Mouse (Mus musculus): ENCODE data around the gene Bhlhe23. TPM values are rescaled to one million over a fixed set of nuclear protein-coding genes. Genes with fewer than 3 reads are reported as not detected.

Gene Bhlhe23
- polyA plus RNA-seq (2016; fragmentation: Nextera tagmentation; extraction: Ambion mirVana): 1.3 and 3.2 TPM in 2 replicates

- Histone ChIP-seq H3K9ac (no peak within 1 kb of the TSS), H3K9me3 (no peaks in the 10 kb centered on the region), H3K36me3 (replicated peaks) (no peaks in the 10 kb centered on the region), H3K4me3 (replicated peaks) (peak within 1 kb of the TSS; percentile 28), H3K27ac (no peak within 1 kb of the TSS), H3K27me3 (peaks cover 94% of the 10 kb centered on the region), H3K4me2 (peak within 1 kb of the TSS; percentile 44), H3K4me1 (peaks cover 16% of the 10 kb centered on the region)
- under 1% methylated on average over 28 of the region's 28 CpGs for WGBS
- ATAC-seq (ENCODE audit: low FRiP score): no peak
These were observed at the start of gene Bhlhe23 for GRCm38 (mm10) chr2:180776793-180777192. Gene Bhlhe23, minus strand, starts transcription at chr2:180776900.

- Histone ChIP-seq H3K4me3 (replicated peaks) (no peak overlapping the region), H3K36me3 (replicated peaks) (no peaks in the 10 kb centered on the region), H3K27me3 (0 out of 2 replicates have a peak, but pooled peaks cover 4% of the 10 kb centered on the region), H3K9ac (no peak overlapping the region), H3K9me3 (no peaks in the 10 kb centered on the region), H3K27ac (0 out of 2 replicates have a peak overlapping the region, but pooled peaks have one; percentile 27), H3K4me2 (no peak overlapping the region), H3K4me1 (peaks cover 6% of the 10 kb centered on the region; the same call in 1 of the 2 replicates)
- no peak for ATAC-seq (ENCODE audit: low FRiP score)
- 35% methylated on average over 11 of the region's 11 CpGs for WGBS
These were observed 48.6 kb upstream of the Bhlhe23 start for GRCm38 (mm10) chr2:180825147-180825941.

DNA sequence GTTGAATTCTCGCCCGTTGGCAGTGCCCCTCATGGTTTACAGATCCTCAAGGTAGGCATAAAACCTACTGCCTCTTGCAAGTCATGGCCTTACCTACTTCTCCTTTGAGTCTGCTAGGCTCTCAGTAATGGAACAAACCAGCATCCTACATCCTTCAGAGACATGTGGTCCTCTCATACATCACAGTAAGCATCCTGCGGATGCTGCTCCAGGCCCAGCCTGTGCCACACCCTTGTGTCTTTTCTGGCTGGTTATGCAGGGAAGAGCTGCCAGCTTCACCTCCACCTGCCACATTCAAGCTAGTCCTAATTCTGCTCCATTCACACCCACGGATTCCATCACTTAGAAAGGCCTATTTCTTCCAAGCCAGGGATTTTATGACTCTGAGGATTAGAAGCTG is 48.0 kb upstream of the Bhlhe23 start:
- Histone ChIP-seq H3K4me2 (no peak overlapping the region), H3K36me3 (replicated peaks) (no peaks in the 10 kb centered on the region), H3K4me3 (replicated peaks) (no peak overlapping the region), H3K9ac (no peak overlapping the region), H3K9me3 (no peaks in the 10 kb centered on the region), H3K27me3 (0 out of 2 replicates have a peak, but pooled peaks cover 4% of the 10 kb centered on the region), H3K27ac (no peak overlapping the region), H3K4me1 (peaks cover 6% of the 10 kb centered on the region; the same call in 1 of the 2 replicates)
- 79% methylated on average over 4 of the region's 4 CpGs for WGBS
- no peak for ATAC-seq (ENCODE audit: low FRiP score)

DNA sequence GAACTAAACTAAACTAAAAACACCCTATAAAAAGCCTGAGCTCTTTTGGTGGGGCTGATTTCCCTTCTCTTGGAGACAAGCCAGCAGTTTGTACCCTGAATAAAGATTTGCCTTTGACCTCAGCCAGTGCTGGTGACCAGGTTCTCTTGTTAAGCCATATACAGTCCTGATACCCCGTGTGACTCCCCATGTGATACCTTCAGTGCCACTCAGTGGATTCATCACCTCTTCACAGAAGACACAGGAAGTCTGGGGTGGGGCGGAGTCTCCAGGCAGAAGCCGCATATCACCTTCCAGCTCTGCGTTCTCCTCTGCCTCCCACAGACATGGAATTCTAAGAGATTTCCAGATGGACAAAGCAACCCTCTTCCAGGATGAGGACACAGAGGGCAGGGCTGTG is 47.4 kb upstream of the Bhlhe23 start:
- WGBS: 86% methylated on average over 4 of the region's 4 CpGs
- no peak for ATAC-seq (ENCODE audit: low FRiP score)

GRCm38 (mm10) chr2:180822476-180822875 is 45.8 kb upstream of the Bhlhe23 start:
- Histone ChIP-seq H3K36me3 (replicated peaks) (no peaks in the 10 kb centered on the region), H3K9ac (no peak overlapping the region), H3K27me3 (0 out of 2 replicates have a peak, but pooled peaks cover 4% of the 10 kb centered on the region), H3K9me3 (no peaks in the 10 kb centered on the region), H3K4me2 (no peak overlapping the region), H3K4me1 (peaks cover 6% of the 10 kb centered on the region; the same call in 1 of the 2 replicates), H3K4me3 (replicated peaks) (no peak overlapping the region), H3K27ac (no peak overlapping the region)
- no peak for ATAC-seq (ENCODE audit: low FRiP score)
- 48% methylated on average over 6 of the region's 6 CpGs for WGBS

More for the DNA sequence above, 47.4 kb upstream of the Bhlhe23 start:
- Histone ChIP-seq H3K9ac (no peak overlapping the region), H3K4me3 (replicated peaks) (no peak overlapping the region), H3K4me1 (peaks cover 6% of the 10 kb centered on the region; the same call in 1 of the 2 replicates), H3K4me2 (no peak overlapping the region), H3K27me3 (0 out of 2 replicates have a peak, but pooled peaks cover 4% of the 10 kb centered on the region), H3K9me3 (no peaks in the 10 kb centered on the region), H3K27ac (no peak overlapping the region), H3K36me3 (replicated peaks) (no peaks in the 10 kb centered on the region)

DNA sequence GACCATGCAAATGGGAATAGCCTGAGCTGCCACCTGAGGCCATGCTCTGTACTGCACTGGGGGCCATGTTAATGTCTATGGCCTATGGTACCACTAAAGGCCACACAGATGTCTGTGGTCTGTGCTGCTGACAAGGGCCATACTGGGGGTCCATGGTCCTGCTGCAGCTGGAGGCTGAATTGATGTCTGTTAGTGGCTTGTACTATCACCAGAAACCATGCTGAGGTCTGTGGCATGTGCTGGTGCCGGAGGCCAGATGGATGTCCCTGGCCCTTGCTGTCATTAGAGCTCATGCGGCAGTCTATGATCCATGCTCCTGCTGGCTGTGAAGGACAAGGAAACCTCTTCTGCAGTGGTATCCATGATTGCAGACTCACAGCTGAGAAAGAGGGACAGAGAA is 42.8 kb upstream of the Bhlhe23 start:
- H3K9me3 ChIP-seq: no peaks in the 10 kb centered on the region
- H3K4me3 ChIP-seq (replicated peaks): no peak overlapping the region
- no peak overlapping the region for H3K4me2 ChIP-seq
- H3K4me1 ChIP-seq: no peaks in the 10 kb centered on the region
- no peaks in the 10 kb centered on the region for H3K36me3 ChIP-seq (replicated peaks)
- H3K27me3 ChIP-seq: 0 out of 2 replicates have a peak, but pooled peaks cover 4% of the 10 kb centered on the region
- no peak for ATAC-seq (ENCODE audit: low FRiP score)
- H3K27ac ChIP-seq: no peak overlapping the region
- WGBS: 92% methylated on average over 2 of the region's 2 CpGs
- H3K9ac ChIP-seq: no peak overlapping the region

GRCm38 (mm10) chr2:180816440-180817065 is 39.9 kb upstream of the Bhlhe23 start:
- Histone ChIP-seq H3K4me3 (replicated peaks) (no peak overlapping the region), H3K4me2 (no peak overlapping the region), H3K9ac (no peak overlapping the region), H3K4me1 (no peaks in the 10 kb centered on the region), H3K27ac (no peak overlapping the region), H3K36me3 (replicated peaks) (no peaks in the 10 kb centered on the region), H3K9me3 (no peaks in the 10 kb centered on the region), H3K27me3 (no peaks in the 10 kb centered on the region)
- 68% methylated on average over 6 of the region's 6 CpGs for WGBS
- no peak for ATAC-seq (ENCODE audit: low FRiP score)

- Histone ChIP-seq H3K9me3 (no peaks in the 10 kb centered on the region), H3K4me1 (no peaks in the 10 kb centered on the region), H3K27ac (no peak overlapping the region), H3K4me3 (replicated peaks) (no peak overlapping the region), H3K4me2 (no peak overlapping the region), H3K9ac (no peak overlapping the region), H3K36me3 (replicated peaks) (no peaks in the 10 kb centered on the region), H3K27me3 (no peaks in the 10 kb centered on the region)
- ATAC-seq (ENCODE audit: low FRiP score): no peak
- WGBS: 73% methylated on average over 4 of the region's 4 CpGs
These were observed 37.4 kb upstream of the Bhlhe23 start for GRCm38 (mm10) chr2:180813982-180814568.

DNA sequence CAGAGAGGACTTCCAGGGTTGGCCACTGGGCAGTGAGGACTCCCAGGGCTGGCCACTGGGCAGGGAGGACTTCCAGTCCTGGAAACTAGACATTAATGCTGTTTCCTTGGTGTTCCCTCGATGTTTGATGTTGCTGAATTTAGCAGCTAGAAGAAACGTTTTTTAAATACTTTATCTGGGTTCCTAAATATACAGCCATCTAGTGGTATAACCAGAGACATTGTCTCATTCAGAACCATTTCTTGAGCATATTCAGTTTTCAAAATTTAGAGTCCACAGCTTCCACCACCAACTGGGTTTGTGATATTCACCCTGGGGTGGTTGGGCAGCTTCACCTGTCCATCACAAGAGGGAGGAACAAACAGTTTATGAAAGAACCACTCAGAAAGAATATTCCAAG is 34.3 kb upstream of the Bhlhe23 start:
- Histone ChIP-seq H3K27ac (no peak overlapping the region), H3K9ac (no peak overlapping the region), H3K27me3 (no peaks in the 10 kb centered on the region), H3K36me3 (replicated peaks) (no peaks in the 10 kb centered on the region), H3K4me1 (no peaks in the 10 kb centered on the region), H3K4me3 (replicated peaks) (no peak overlapping the region), H3K4me2 (no peak overlapping the region), H3K9me3 (no peaks in the 10 kb centered on the region)
- no peak for ATAC-seq (ENCODE audit: low FRiP score)
- WGBS: 57% methylated on average over 2 of the region's 2 CpGs

DNA sequence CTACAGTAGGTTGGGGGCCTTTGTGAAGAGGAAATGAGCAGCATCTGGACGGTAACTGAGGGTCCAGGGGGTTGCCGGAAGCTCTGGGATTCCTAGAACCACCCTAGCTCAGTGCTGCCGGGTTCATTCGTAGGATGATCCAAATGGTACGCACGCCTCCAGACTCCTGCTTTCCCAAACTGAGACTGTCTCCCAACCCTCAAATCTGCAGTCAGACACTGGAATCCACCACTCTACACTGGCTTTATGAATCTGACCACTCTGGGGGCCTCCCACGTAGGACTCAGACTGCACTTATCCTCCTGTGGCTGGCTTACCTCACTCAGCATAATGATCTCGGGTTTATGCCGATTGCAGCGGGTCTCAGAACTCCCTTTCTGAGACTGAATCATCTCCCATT is 32.8 kb upstream of the Bhlhe23 start:
- no peak for ATAC-seq (ENCODE audit: low FRiP score)
- H3K4me2 ChIP-seq: no peak overlapping the region
- no peak overlapping the region for H3K9ac ChIP-seq
- no peak overlapping the region for H3K27ac ChIP-seq
- no peak overlapping the region for H3K4me3 ChIP-seq (replicated peaks)
- 0 out of 2 replicates have a peak, but pooled peaks cover 4% of the 10 kb centered on the region for H3K4me1 ChIP-seq
- no peaks in the 10 kb centered on the region for H3K9me3 ChIP-seq
- no peaks in the 10 kb centered on the region for H3K36me3 ChIP-seq (replicated peaks)
- H3K27me3 ChIP-seq: no peaks in the 10 kb centered on the region
- 75% methylated on average over 10 of the region's 10 CpGs for WGBS

DNA sequence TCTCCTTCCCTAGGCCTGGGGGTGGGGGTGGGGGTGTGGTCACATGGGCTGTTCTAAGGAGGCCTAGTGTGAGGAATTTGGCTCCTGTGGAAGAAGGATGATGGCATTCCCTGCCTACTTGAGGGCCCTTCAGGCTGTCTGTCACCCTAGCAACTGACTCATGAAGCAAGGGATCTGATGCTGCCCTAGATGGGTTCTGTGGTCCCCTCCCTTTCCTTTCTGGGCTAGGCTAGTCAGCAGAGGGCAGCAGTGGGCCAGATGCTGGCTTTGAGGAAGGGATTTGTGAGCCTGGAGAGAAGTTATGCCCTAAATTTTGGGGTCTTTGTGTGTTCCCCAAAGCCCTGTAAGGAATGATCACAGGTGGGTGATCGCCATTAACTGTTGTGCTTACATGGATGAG is 29.3 kb upstream of the Bhlhe23 start:
- Histone ChIP-seq H3K36me3 (replicated peaks) (no peaks in the 10 kb centered on the region), H3K4me1 (0 out of 2 replicates have a peak, but pooled peaks cover 4% of the 10 kb centered on the region), H3K9ac (no peak overlapping the region), H3K9me3 (no peaks in the 10 kb centered on the region), H3K4me2 (no peak overlapping the region), H3K27ac (no peak overlapping the region), H3K4me3 (replicated peaks) (no peak overlapping the region), H3K27me3 (no peaks in the 10 kb centered on the region)
- peak; percentile 73 for ATAC-seq (ENCODE audit: low FRiP score)
- 42% methylated on average over 1 of the region's 1 CpGs for WGBS

- no peak overlapping the region for H3K9ac ChIP-seq
- H3K4me2 ChIP-seq: no peak overlapping the region
- 61% methylated on average over 4 of the region's 4 CpGs for WGBS
- H3K27ac ChIP-seq: no peak overlapping the region
- no peak overlapping the region for H3K4me3 ChIP-seq (replicated peaks)
- H3K36me3 ChIP-seq (replicated peaks): no peaks in the 10 kb centered on the region
- peaks cover 10% of the 10 kb centered on the region for H3K27me3 ChIP-seq
- ATAC-seq (ENCODE audit: low FRiP score): no peak
- H3K9me3 ChIP-seq: no peaks in the 10 kb centered on the region
- H3K4me1 ChIP-seq: peaks cover 11% of the 10 kb centered on the region
These were observed 19.3 kb upstream of the Bhlhe23 start for GRCm38 (mm10) chr2:180796008-180796407.
